Mouse (Mus musculus) mesoderm, embryonic 11.5 days (tissue): ENCODE data around the gene Atp6v0b.

ENCODE experiments used
- DNase-seq: peaks from one replicate; pipeline ENCODE4 v3.0.0-alpha.2; 2012; ENCODE audit warnings: low read depth, low spot score

Gene Atp6v0b

DNA sequence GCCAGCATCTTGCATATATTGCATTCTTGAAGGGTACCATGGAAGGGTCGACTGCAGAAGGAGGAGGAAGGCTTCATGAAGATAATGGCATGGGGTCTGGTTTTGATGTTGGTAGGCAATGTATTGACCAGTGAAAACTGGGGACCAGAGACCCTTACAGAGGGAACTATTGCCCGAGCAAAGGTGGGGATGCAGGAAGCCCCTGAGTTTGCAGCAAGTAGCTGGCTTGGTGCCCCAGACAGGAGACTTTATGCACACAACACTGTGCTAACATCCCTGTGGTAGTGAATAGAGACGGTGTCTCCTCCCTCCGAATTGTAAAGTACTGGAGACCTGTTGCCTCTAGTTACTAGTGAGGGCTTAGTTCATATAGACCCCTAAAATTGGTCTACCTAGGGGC, 49.9 kb downstream of the Atp6v0b start:
- DNase-seq = no peak

DNA sequence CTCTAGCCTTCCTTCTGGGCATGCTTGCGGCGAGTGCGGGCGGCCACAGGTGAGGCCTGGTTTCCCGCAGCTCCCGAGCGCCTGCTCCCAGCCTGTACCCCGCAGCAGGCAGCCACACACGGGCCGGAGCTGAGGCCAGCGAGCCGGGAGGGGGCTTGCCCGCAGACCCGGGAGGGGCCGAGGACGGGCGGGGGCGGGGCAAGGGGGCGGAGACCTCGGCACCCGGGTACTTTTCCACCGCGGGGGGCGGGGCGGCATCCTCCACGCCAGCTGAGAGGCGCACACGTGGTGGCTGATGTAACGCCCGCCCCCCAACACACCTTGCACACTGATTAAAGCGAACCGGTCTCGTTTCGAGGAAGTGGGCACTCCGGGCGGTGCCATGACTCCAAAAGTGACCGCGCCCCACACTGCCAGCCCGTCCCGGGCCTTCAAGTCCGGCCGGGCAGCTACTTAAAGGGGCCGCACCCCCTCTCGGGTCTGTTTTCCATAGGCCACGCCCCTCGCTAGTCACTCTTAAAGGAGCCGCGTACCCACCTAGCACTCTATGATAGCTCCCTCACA, 50.8 kb downstream of the Atp6v0b start:
- DNase-seq = peak; percentile 82

DNA sequence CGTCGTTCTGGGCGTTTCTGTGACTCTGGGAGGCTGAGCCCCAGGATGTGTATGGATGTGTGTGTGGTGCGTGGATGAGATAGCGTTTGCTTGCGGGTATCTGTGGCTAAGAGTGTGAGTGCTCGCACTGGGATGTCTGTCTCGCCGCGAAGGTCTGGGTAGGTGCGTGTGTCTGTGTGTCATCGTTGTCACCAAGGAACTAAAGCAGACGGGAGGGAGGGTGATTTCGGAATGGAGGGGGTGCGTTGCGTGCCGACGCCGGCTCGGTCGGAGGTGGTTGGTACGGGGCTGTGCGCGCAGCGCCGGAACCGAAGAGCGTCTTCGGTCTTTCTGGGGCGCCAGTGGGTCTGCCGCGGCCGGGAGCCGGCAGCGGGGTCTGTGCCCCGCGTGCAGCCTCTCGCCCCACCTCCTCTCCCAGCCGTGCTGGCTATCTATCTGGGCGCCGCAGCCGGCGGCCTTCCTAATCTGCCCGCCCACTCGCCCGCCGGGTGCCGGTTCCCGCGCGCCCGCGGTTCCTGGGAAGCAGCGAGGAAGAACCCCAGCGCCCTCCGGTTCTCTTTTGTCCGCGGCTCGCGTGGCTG, 51.5 kb downstream of the Atp6v0b start:
- peak; percentile 39 for DNase-seq

DNA sequence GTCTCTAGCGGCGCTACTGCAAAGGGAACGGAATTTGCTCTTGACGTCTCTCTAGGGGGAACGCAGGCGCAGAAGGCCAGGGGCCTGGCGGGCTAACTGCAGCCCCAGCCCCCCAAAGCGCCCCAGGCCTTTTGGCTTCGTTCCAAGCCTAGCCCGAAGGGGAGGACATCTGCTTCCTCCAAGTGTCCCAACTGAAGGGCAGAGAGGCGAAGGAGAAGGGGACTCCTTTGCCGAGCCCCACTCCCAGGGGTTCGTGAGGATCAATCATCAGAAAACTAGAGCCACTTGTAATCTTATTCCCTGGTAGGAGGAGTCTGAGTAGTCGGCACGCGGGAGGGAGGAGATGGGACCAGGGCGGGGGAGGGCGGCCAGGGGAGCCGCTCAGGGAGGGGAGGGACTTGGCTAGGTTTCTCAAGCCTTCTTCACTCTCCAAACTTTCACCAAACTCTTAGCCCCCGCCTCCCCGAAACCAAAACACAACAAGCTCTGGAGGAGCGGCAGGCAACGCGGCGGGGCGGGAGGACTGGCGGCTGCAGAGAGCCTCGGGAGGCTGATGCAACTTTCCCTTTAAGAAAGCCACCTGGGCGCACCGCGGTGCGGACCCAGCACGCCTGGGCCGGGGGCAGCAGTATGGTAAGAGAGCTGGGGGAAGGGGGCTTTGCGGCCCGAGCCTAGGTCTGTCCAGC, 52.1 kb downstream of the Atp6v0b start:
- DNase-seq = peak; percentile 81

DNA sequence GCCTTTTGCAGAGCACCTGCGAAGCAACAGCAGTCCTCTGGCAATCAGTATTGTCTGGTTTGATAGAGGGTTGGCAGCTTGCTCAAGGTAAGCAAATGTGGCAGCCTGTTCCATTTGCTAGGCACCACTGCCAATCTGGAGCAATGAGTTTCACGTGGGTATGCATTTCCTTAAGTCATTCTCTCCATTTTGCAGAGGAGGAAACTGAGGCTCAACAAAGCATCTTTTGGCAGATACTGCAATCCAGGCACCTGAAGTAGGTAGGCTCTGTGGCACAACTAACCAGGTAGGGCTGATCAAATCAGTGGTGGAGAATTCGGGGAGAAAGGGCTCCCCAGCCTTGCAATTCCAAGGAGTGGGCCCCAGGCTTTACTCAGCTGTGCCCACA, 52.7 kb downstream of the Atp6v0b start, which contains the start of gene Slc6a9:
Gene Slc6a9, plus strand, starts transcription at position 50 of the 388 bp plus-strand sequence.
- no peak for DNase-seq
